Mouse (Mus musculus) MEL (cell line): ENCODE results near the gene Arsg. TPM values are rescaled to one million over a fixed set of nuclear protein-coding genes. Genes with fewer than 3 reads are reported as not detected.

Source experiments
- DNase-seq: peaks from one replicate; pipeline ENCODE4 v3.0.0; 2011; ENCODE audit warnings: low read depth, low spot score
- H3K27ac ChIP-seq: 2 replicates; pipeline ENCODE4 v1.5.1; 2012; ENCODE audit warnings: low read depth, mild to moderate bottlenecking, control low read depth, low read length, moderate library complexity; ENCODE audit not compliant: control insufficient read depth
- H3K27me3 ChIP-seq, 2 experiments: fragments of 150-350 bp in 1 of 2; sonication (generic) in 1 of 2; 2 replicates each; pipeline ENCODE4 v1.6.1; 2012; ENCODE audit warnings: low read length in 2 of 2, mild to moderate bottlenecking in 2 of 2, improper control_type of control experiment in 1 of 2, moderate library complexity in 1 of 2; ENCODE audit not compliant: insufficient read depth in 2 of 2, control insufficient read depth in 1 of 2
- H3K36me3 ChIP-seq, 2 experiments: 2 replicates each; pipeline ENCODE4 v1.6.1; 2012 to 2014; ENCODE audit warnings: low read length in 2 of 2, improper control_type of control experiment in 1 of 2, inconsistent platforms in 1 of 2, mild to moderate bottlenecking in 1 of 2; ENCODE audit not compliant: insufficient read depth in 2 of 2, control insufficient read depth in 1 of 2
- H3K4me1 ChIP-seq, 2 experiments: fragments of 150-350 bp in 1 of 2; sonication (generic) in 1 of 2; 2 replicates each; pipeline ENCODE4 v1.6.1; 2012; ENCODE audit warnings: low read length in 2 of 2, improper control_type of control experiment in 1 of 2, mild to moderate bottlenecking in 1 of 2; ENCODE audit not compliant: insufficient read depth in 2 of 2, control insufficient read depth in 1 of 2
- H3K4me3 ChIP-seq, 2 experiments: fragments of 150-350 bp in 1 of 2; sonication (generic) in 1 of 2; 2 replicates each; pipeline ENCODE4 v1.5.1; 2012; ENCODE audit warnings: low read depth in 2 of 2, low read length in 2 of 2, mild to moderate bottlenecking in 2 of 2, moderate library complexity in 2 of 2, control low read depth in 1 of 2, improper control_type of control experiment in 1 of 2; ENCODE audit not compliant: control insufficient read depth in 1 of 2, insufficient read depth in 1 of 2
- H3K79me2 ChIP-seq: 2 replicates; pipeline ENCODE4 v1.6.1; 2012; ENCODE audit warnings: mild to moderate bottlenecking, low read length, moderate library complexity; ENCODE audit not compliant: control insufficient read depth, poor library complexity, insufficient read depth
- H3K9ac ChIP-seq: 2 replicates; pipeline ENCODE4 v1.6.1; 2012; ENCODE audit warnings: low read depth, mild to moderate bottlenecking, control low read depth, low read length, moderate library complexity; ENCODE audit not compliant: control insufficient read depth, poor library complexity, severe bottlenecking
- H3K9me3 ChIP-seq: fragments of 150-350 bp; sonication (generic); replicated peaks from 2 replicates; pipeline ENCODE4 v1.6.1; 2012; ENCODE audit warnings: mild to moderate bottlenecking, low read length, improper control_type of control experiment, moderate library complexity; ENCODE audit not compliant: insufficient read depth
- CHD2 ChIP-seq: IDR thresholded peaks from 2 replicates; pipeline ENCODE4 v1.6.1; 2011; ENCODE audit warnings: low read length, improper control_type of control experiment
- EP300 ChIP-seq, 2 experiments: IDR thresholded peaks; 2 replicates each; pipeline ENCODE4 v1.6.1; 2011; ENCODE audit warnings: improper control_type of control experiment in 2 of 2, low read length in 2 of 2, low read depth in 1 of 2, mild to moderate bottlenecking in 1 of 2
- GABPA ChIP-seq: IDR thresholded peaks from 2 replicates; pipeline ENCODE4 v1.6.1; 2012; ENCODE audit warnings: low read depth, mild to moderate bottlenecking, inconsistent platforms, low read length, improper control_type of control experiment, moderate library complexity
- MYC ChIP-seq: IDR thresholded peaks from 2 replicates; pipeline ENCODE4 v1.6.1; 2011; ENCODE audit warnings: low read depth, mild to moderate bottlenecking, low read length, improper control_type of control experiment, moderate library complexity
- POLR2A ChIP-seq, 2 experiments: IDR thresholded peaks; 2 replicates each; pipeline ENCODE4 v1.6.1; 2011 to 2012; ENCODE audit warnings: low read length in 2 of 2, mild to moderate bottlenecking in 2 of 2, control low read depth in 1 of 2, improper control_type of control experiment in 1 of 2, low read depth in 1 of 2, moderate library complexity in 1 of 2; ENCODE audit not compliant: control insufficient read depth in 1 of 2, insufficient read depth in 1 of 2, poor library complexity in 1 of 2
- SIN3A ChIP-seq: IDR thresholded peaks from 2 replicates; pipeline ENCODE4 v1.6.1; 2012; ENCODE audit warnings: low read length, improper control_type of control experiment, inconsistent platforms
- SMC3 ChIP-seq: IDR thresholded peaks from 2 replicates; pipeline ENCODE4 v1.6.1; 2011; ENCODE audit warnings: low read depth, low read length, improper control_type of control experiment
- TAL1 ChIP-seq: IDR thresholded peaks from 2 replicates; pipeline ENCODE4 v1.6.1; 2012; ENCODE audit warnings: mild to moderate bottlenecking, inconsistent platforms, low read length, moderate library complexity, mixed read lengths
- TCF12 ChIP-seq: IDR thresholded peaks from 2 replicates; pipeline ENCODE4 v1.6.1; 2014; ENCODE audit warnings: low read depth, mild to moderate bottlenecking, inconsistent platforms, low read length, improper control_type of control experiment, moderate library complexity
- UBTF ChIP-seq: IDR thresholded peaks from 2 replicates; pipeline ENCODE4 v1.6.1; 2012; ENCODE audit warnings: low read depth, mild to moderate bottlenecking, inconsistent platforms, low read length, improper control_type of control experiment, moderate library complexity, borderline replicate concordance; ENCODE audit not compliant: insufficient read depth
- USF1 ChIP-seq: IDR thresholded peaks from 2 replicates; pipeline ENCODE4 v1.6.1; 2014; ENCODE audit warnings: low read depth, mild to moderate bottlenecking, inconsistent platforms, low read length, improper control_type of control experiment, moderate library complexity
- USF2 ChIP-seq, 2 experiments: IDR thresholded peaks; 2 replicates each; pipeline ENCODE4 v1.6.1; 2011 to 2012; ENCODE audit warnings: improper control_type of control experiment in 2 of 2, low read length in 2 of 2, borderline replicate concordance in 1 of 2, inconsistent platforms in 1 of 2, low read depth in 1 of 2, mild to moderate bottlenecking in 1 of 2; ENCODE audit not compliant: insufficient read depth in 1 of 2
- ZC3H11A ChIP-seq: IDR thresholded peaks from 2 replicates; pipeline ENCODE4 v1.6.1; 2012; ENCODE audit warnings: low read depth, mild to moderate bottlenecking, inconsistent platforms, low read length, improper control_type of control experiment
- ZKSCAN1 ChIP-seq: IDR thresholded peaks from 2 replicates; pipeline ENCODE4 v1.6.1; 2012; ENCODE audit warnings: low read depth, mild to moderate bottlenecking, inconsistent platforms, low read length, improper control_type of control experiment, moderate library complexity
- ZNF384 ChIP-seq: IDR thresholded peaks from 2 replicates; pipeline ENCODE4 v1.6.1; 2012; ENCODE audit warnings: low read depth, mild to moderate bottlenecking, inconsistent platforms, low read length, improper control_type of control experiment
- polyA plus RNA-seq, 2 experiments: library from polyadenylated mRNA; stranded (reverse) in 1 of 2; unstranded in 1 of 2; fragments of >175 nt in 1 of 2; fragments of >200 nt in 1 of 2; gene quantifications; 2 replicates each; pipeline versions ENCODE4 v1.2.1 to v1.2.4; 2012; ENCODE audit warnings: low replicate concordance in 2 of 2, low read depth in 1 of 2; ENCODE audit not compliant: insufficient read length in 2 of 2, insufficient read depth in 1 of 2, missing spikeins in 1 of 2
- total RNA-seq: library from RNA; depleted of rRNA; stranded (reverse); fragments of 300-350 nt; gene quantifications from 2 replicates; pipeline ENCODE4 v1.2.3, GENCODE M21; 2012

The Arsg gene
- total and polyA plus RNA-seq, 3 experiments: 3.9 to 5.2 TPM; not detected in 1

DNA sequence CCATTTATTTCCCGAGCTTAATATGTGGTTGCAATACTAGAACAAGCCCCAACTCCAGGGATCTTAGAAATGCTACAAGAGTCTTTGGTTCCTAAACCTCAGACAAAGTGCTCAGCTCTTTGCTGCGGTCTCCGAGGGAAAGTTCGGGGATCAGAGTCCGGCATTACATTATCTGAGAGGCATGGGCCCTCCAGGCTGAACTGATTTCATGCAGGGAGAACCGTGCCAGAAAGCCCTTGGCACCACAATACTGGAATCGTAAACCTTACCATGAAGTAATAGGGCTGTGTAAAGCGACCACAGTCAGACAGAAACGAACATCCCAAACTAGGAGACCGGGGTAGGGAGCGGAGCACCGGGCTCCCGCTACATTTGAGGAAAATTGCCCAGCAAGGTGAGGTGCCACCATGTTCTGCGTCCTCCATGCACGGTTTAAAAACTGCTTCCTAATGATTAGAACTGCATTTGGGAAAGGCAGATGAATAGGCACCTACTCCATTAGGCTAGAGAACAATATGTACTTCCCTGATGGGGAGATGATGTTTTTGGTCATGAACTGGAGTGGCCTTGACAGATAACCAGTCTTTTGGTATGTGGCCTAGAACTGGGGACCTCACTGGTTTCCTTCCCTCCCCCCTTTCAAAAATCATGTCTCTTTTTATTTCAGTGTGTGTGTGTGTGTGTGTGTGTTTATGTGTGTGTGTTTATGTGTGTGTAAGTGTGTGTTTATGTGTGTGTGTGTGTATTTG, 91.5 kb downstream of the Arsg start:
- Histone ChIP-seq H3K27me3 (no peaks in the 10 kb centered on the region), H3K4me1 (peaks cover 8 to 19% of the 10 kb centered on the region in 2 experiments), H3K9me3 (no peaks in the 10 kb centered on the region), H3K36me3 (peaks cover 0 to 11% of the 10 kb centered on the region in 2 experiments; a peak in 2 of 4 replicates), H3K27ac (no peak overlapping the region), H3K79me2 (no peaks in the 10 kb centered on the region), H3K9ac (no peak overlapping the region), H3K4me3 (no peak overlapping the region)
- peak; percentile 24; the same call in 1 of the 2 replicates for TF ChIP-seq TAL1
- no peak for TF ChIP-seq ZKSCAN1
- TF ChIP-seq TCF12: no peak
- no peak for TF ChIP-seq GABPA
- TF ChIP-seq POLR2A (IDR thresholded peaks at IDR 0.05; ENCODE audit: control insufficient read depth in 1 of 2, insufficient read depth in 1 of 2, low read depth in 1 of 2, low read length in 2 of 2, poor library complexity in 1 of 2): no peak
- TF ChIP-seq USF1: no peak
- TF ChIP-seq UBTF: no peak
- no peak for TF ChIP-seq ZC3H11A
- no peak for TF ChIP-seq SIN3A
- peak; percentile 8 to 56; a peak in 2 of 4 replicates for TF ChIP-seq EP300 (IDR thresholded peaks at IDR 0.05; ENCODE audit: low read depth in 1 of 2, low read length in 2 of 2)
- TF ChIP-seq CHD2: no peak
- DNase-seq: peak; percentile 61

- Histone ChIP-seq H3K27me3 (no peaks in the 10 kb centered on the region), H3K36me3 (no peaks in the 10 kb centered on the region), H3K79me2 (no peaks in the 10 kb centered on the region), H3K9ac (no peak overlapping the region), H3K27ac (no peak overlapping the region), H3K4me1 (no peaks in the 10 kb centered on the region; a peak in 2 of 4 replicates), H3K4me3 (no peak overlapping the region), H3K9me3 (no peaks in the 10 kb centered on the region)
- DNase-seq: no peak
- TF ChIP-seq USF2 (IDR thresholded peaks at IDR 0.05; ENCODE audit: borderline replicate concordance in 1 of 2, insufficient read depth in 1 of 2, low read depth in 1 of 2, low read length in 2 of 2) (no peak), MYC (no peak), SMC3 (no peak), ZNF384 (no peak)
Observed at GRCm38 (mm10) chr11:109569007-109569618, 95.9 kb downstream of the Arsg start.
